Mouse (Mus musculus): Measurements from ENCODE around the gene Lrp5. TPM values are rescaled to one million over a fixed set of nuclear protein-coding genes. Genes with fewer than 3 reads are reported as not detected.

The Lrp5 gene
- 5.2 and 5.3 TPM in 2 replicates for polyA plus RNA-seq (2014; fragmentation: Nextera tagmentation; extraction: Ambion mirVana)

GRCm38 (mm10) chr19:3686215-3686894, at the start of gene Lrp5:
Gene Lrp5, minus strand, starts transcription at chr19:3686564.
- H3K9ac ChIP-seq (replicated peaks; ENCODE audit: low read length): peak within 1 kb of the TSS; percentile 98
- H3K36me3 ChIP-seq (replicated peaks; ENCODE audit: control insufficient read depth, insufficient read depth, low read depth, low read length): no peaks in the 10 kb centered on the region
- DNase-seq (ENCODE audit: low spot score) (peak; percentile 71), ATAC-seq (replicated peaks; ENCODE audit: insufficient number of reproducible peaks, low FRiP score, low TSS enrichment, low read depth) (peak; percentile 11; the same call in 1 of the 2 replicates)
- peak within 1 kb of the TSS; percentile 98 for H3K4me2 ChIP-seq (ENCODE audit: low read depth, low read length)
- no peaks in the 10 kb centered on the region for H3K4me1 ChIP-seq (ENCODE audit: control insufficient read depth, insufficient read depth, low read length)
- H3K4me3 ChIP-seq (ENCODE audit: low read depth, low read length): peak within 1 kb of the TSS; percentile 98
- under 1% methylated on average over 74 of the region's 83 CpGs for WGBS
- no peaks in the 10 kb centered on the region for H3K9me3 ChIP-seq (replicated peaks; ENCODE audit: control insufficient read depth, low read length)
- H3K27ac ChIP-seq (replicated peaks; ENCODE audit: low read depth, low read length): peak within 1 kb of the TSS; percentile 75
- H3K27me3 ChIP-seq (ENCODE audit: control insufficient read depth, insufficient read depth, low read length): no peaks in the 10 kb centered on the region

- H3K4me2 ChIP-seq (ENCODE audit: low read depth, low read length): no peak overlapping the region
- no peaks in the 10 kb centered on the region for H3K9me3 ChIP-seq (replicated peaks; ENCODE audit: control insufficient read depth, low read length)
- no peaks in the 10 kb centered on the region for H3K36me3 ChIP-seq (replicated peaks; ENCODE audit: control insufficient read depth, insufficient read depth, low read depth, low read length)
- H3K27ac ChIP-seq (replicated peaks; ENCODE audit: low read depth, low read length): no peak overlapping the region
- 96% methylated on average over 3 of the region's 3 CpGs for WGBS
- H3K9ac ChIP-seq (replicated peaks; ENCODE audit: low read length): no peak overlapping the region
- H3K27me3 ChIP-seq (ENCODE audit: control insufficient read depth, insufficient read depth, low read length): no peaks in the 10 kb centered on the region
- H3K4me1 ChIP-seq (ENCODE audit: control insufficient read depth, insufficient read depth, low read length): no peaks in the 10 kb centered on the region
- DNase-seq (ENCODE audit: low spot score) (no peak), ATAC-seq (replicated peaks; ENCODE audit: insufficient number of reproducible peaks, low FRiP score, low TSS enrichment, low read depth) (no peak)
- H3K4me3 ChIP-seq (ENCODE audit: low read depth, low read length): no peak overlapping the region
Observed at GRCm38 (mm10) chr19:3736001-3736400, 49.6 kb upstream of the Lrp5 start.

GRCm38 (mm10) chr19:3730781-3731646, 44.6 kb upstream of the Lrp5 start:
- H3K9ac ChIP-seq (replicated peaks; ENCODE audit: low read length): no peak overlapping the region
- no peak overlapping the region for H3K4me2 ChIP-seq (ENCODE audit: low read depth, low read length)
- ATAC-seq (replicated peaks; ENCODE audit: insufficient number of reproducible peaks, low FRiP score, low TSS enrichment, low read depth): no peak
- no peaks in the 10 kb centered on the region for H3K9me3 ChIP-seq (replicated peaks; ENCODE audit: control insufficient read depth, low read length)
- no peaks in the 10 kb centered on the region for H3K27me3 ChIP-seq (ENCODE audit: control insufficient read depth, insufficient read depth, low read length)
- no peaks in the 10 kb centered on the region for H3K4me1 ChIP-seq (ENCODE audit: control insufficient read depth, insufficient read depth, low read length)
- 83% methylated on average over 7 of the region's 7 CpGs for WGBS
- no peak overlapping the region for H3K4me3 ChIP-seq (ENCODE audit: low read depth, low read length)
- H3K36me3 ChIP-seq (replicated peaks; ENCODE audit: control insufficient read depth, insufficient read depth, low read depth, low read length): no peaks in the 10 kb centered on the region
- no peak for DNase-seq (ENCODE audit: low spot score)
- no peak overlapping the region for H3K27ac ChIP-seq (replicated peaks; ENCODE audit: low read depth, low read length)

DNA sequence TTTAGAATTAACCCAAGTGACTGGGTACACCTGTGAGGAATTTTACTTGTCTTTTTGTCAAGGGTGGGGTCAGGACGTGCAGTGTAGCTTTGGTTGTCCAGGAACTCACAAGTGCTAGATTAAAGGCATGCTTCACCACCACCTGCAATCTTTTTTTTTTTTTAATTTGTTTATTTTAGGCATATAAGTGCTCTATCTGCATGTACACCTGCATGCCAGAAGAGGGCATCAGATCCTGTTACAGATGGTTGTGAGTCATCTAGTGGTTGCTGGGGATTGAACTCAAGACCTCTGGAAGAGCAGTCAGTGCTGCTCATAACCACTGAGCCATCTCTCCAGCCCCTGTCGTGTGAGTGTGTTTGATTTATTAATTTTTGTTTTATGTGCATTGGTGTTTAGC, 42.5 kb upstream of the Lrp5 start:
- Histone ChIP-seq H3K27ac (replicated peaks; ENCODE audit: low read depth, low read length) (no peak overlapping the region), H3K27me3 (ENCODE audit: control insufficient read depth, insufficient read depth, low read length) (no peaks in the 10 kb centered on the region), H3K4me1 (ENCODE audit: control insufficient read depth, insufficient read depth, low read length) (no peaks in the 10 kb centered on the region), H3K9me3 (replicated peaks; ENCODE audit: control insufficient read depth, low read length) (no peaks in the 10 kb centered on the region), H3K4me3 (ENCODE audit: low read depth, low read length) (no peak overlapping the region), H3K9ac (replicated peaks; ENCODE audit: low read length) (no peak overlapping the region), H3K4me2 (ENCODE audit: low read depth, low read length) (no peak overlapping the region), H3K36me3 (replicated peaks; ENCODE audit: control insufficient read depth, insufficient read depth, low read depth, low read length) (no peaks in the 10 kb centered on the region)
- ATAC-seq (replicated peaks; ENCODE audit: insufficient number of reproducible peaks, low FRiP score, low TSS enrichment, low read depth): no peak
- 57% methylated on average over 2 of the region's 2 CpGs for WGBS
- DNase-seq (ENCODE audit: low spot score): no peak

GRCm38 (mm10) chr19:3724779-3725178, 38.4 kb upstream of the Lrp5 start:
- Histone ChIP-seq H3K27ac (replicated peaks; ENCODE audit: low read depth, low read length) (no peak overlapping the region), H3K4me3 (ENCODE audit: low read depth, low read length) (no peak overlapping the region), H3K9me3 (replicated peaks; ENCODE audit: control insufficient read depth, low read length) (no peaks in the 10 kb centered on the region), H3K9ac (replicated peaks; ENCODE audit: low read length) (no peak overlapping the region), H3K36me3 (replicated peaks; ENCODE audit: control insufficient read depth, insufficient read depth, low read depth, low read length) (no peaks in the 10 kb centered on the region), H3K4me2 (ENCODE audit: low read depth, low read length) (no peak overlapping the region), H3K4me1 (ENCODE audit: control insufficient read depth, insufficient read depth, low read length) (no peaks in the 10 kb centered on the region), H3K27me3 (ENCODE audit: control insufficient read depth, insufficient read depth, low read length) (no peaks in the 10 kb centered on the region)
- DNase-seq (ENCODE audit: low spot score) (peak; percentile 82), ATAC-seq (replicated peaks; ENCODE audit: insufficient number of reproducible peaks, low FRiP score, low TSS enrichment, low read depth) (no peak)
- 43% methylated on average over 1 of the region's 1 CpGs for WGBS

GRCm38 (mm10) chr19:3723904-3724303, 37.5 kb upstream of the Lrp5 start:
- H3K9me3 ChIP-seq (replicated peaks; ENCODE audit: control insufficient read depth, low read length): no peaks in the 10 kb centered on the region
- DNase-seq (ENCODE audit: low spot score): peak; percentile 55
- ATAC-seq (replicated peaks; ENCODE audit: insufficient number of reproducible peaks, low FRiP score, low TSS enrichment, low read depth): no peak
- H3K27ac ChIP-seq (replicated peaks; ENCODE audit: low read depth, low read length): no peak overlapping the region
- 74% methylated on average over 4 of the region's 4 CpGs for WGBS
- no peaks in the 10 kb centered on the region for H3K27me3 ChIP-seq (ENCODE audit: control insufficient read depth, insufficient read depth, low read length)
- no peak overlapping the region for H3K4me2 ChIP-seq (ENCODE audit: low read depth, low read length)
- H3K4me3 ChIP-seq (ENCODE audit: low read depth, low read length): no peak overlapping the region
- no peaks in the 10 kb centered on the region for H3K4me1 ChIP-seq (ENCODE audit: control insufficient read depth, insufficient read depth, low read length)
- H3K36me3 ChIP-seq (replicated peaks; ENCODE audit: control insufficient read depth, insufficient read depth, low read depth, low read length): no peaks in the 10 kb centered on the region
- H3K9ac ChIP-seq (replicated peaks; ENCODE audit: low read length): no peak overlapping the region

DNA sequence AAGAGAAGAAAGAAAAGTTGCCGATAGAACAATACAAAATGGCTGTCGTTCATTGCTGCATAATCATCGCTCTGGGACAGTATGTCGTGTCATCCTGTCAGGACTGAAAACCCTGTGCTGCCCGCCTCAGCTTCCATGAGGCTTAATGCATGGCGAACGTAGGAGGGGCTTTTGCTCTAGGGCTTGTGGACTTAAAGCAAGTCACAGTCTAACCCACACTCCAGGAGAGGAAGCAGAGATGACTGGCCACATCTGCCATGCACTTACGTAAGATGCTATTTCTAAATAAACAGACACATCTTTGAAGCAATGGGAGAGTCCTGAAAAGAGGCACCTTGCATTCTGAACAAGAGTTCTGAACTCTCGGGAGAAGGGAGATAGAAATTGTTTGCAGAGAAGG, 36.8 kb upstream of the Lrp5 start:
- 92% methylated on average over 9 of the region's 9 CpGs for WGBS
- ATAC-seq (replicated peaks; ENCODE audit: insufficient number of reproducible peaks, low FRiP score, low TSS enrichment, low read depth) (no peak), DNase-seq (ENCODE audit: low spot score) (no peak)
- no peak overlapping the region for H3K4me3 ChIP-seq (ENCODE audit: low read depth, low read length)
- H3K27me3 ChIP-seq (ENCODE audit: control insufficient read depth, insufficient read depth, low read length): no peaks in the 10 kb centered on the region
- no peaks in the 10 kb centered on the region for H3K4me1 ChIP-seq (ENCODE audit: control insufficient read depth, insufficient read depth, low read length)
- no peaks in the 10 kb centered on the region for H3K36me3 ChIP-seq (replicated peaks; ENCODE audit: control insufficient read depth, insufficient read depth, low read depth, low read length)
- no peaks in the 10 kb centered on the region for H3K9me3 ChIP-seq (replicated peaks; ENCODE audit: control insufficient read depth, low read length)
- no peak overlapping the region for H3K9ac ChIP-seq (replicated peaks; ENCODE audit: low read length)
- no peak overlapping the region for H3K27ac ChIP-seq (replicated peaks; ENCODE audit: low read depth, low read length)
- no peak overlapping the region for H3K4me2 ChIP-seq (ENCODE audit: low read depth, low read length)

GRCm38 (mm10) chr19:3719362-3719891, 33.1 kb upstream of the Lrp5 start:
- H3K27me3 ChIP-seq (ENCODE audit: control insufficient read depth, insufficient read depth, low read length): no peaks in the 10 kb centered on the region
- no peaks in the 10 kb centered on the region for H3K9me3 ChIP-seq (replicated peaks; ENCODE audit: control insufficient read depth, low read length)
- no peak overlapping the region for H3K27ac ChIP-seq (replicated peaks; ENCODE audit: low read depth, low read length)
- peaks cover 6% of the 10 kb centered on the region for H3K36me3 ChIP-seq (replicated peaks; ENCODE audit: control insufficient read depth, insufficient read depth, low read depth, low read length)
- H3K4me3 ChIP-seq (ENCODE audit: low read depth, low read length): peak overlapping the region; percentile 21
- H3K9ac ChIP-seq (replicated peaks; ENCODE audit: low read length): peak overlapping the region; percentile 38; the same call in 1 of the 2 replicates
- WGBS: 2% methylated on average over 27 of the region's 27 CpGs
- no peaks in the 10 kb centered on the region for H3K4me1 ChIP-seq (ENCODE audit: control insufficient read depth, insufficient read depth, low read length)
- peak; percentile 51 for ATAC-seq (replicated peaks; ENCODE audit: insufficient number of reproducible peaks, low FRiP score, low TSS enrichment, low read depth)
- H3K4me2 ChIP-seq (ENCODE audit: low read depth, low read length): peak overlapping the region; percentile 70
- peak; percentile 57 for DNase-seq (ENCODE audit: low spot score)

All from embryonic facial prominence, embryonic 11.5 days (tissue).